Mouse (Mus musculus): ENCODE data around the gene Sec14l2.

Gene Sec14l2

DNA sequence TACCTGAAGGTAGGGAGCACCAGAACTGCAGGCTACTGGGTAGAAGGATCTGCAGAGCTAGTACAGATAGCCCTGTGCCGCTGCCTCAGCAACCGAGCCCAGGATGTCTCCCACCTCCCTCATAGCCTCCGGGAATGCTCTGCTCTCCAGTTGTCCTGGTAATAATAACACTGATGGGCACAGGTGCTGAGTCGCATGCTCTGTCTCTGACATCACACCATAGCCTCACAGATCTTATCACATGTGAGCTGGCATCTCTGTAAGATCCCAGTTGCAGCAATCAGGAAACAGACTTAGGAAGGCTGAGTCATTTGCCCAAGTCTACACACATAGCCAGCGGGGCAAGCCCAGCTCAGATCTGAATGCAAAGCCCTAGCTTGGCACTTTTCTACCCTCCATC is 21.4 kb downstream of the Sec14l2 start:
- peak; percentile 36 to 51 for DNase-seq (ENCODE audit: inconsistent age in 2 of 2, low spot score in 1 of 2)

DNA sequence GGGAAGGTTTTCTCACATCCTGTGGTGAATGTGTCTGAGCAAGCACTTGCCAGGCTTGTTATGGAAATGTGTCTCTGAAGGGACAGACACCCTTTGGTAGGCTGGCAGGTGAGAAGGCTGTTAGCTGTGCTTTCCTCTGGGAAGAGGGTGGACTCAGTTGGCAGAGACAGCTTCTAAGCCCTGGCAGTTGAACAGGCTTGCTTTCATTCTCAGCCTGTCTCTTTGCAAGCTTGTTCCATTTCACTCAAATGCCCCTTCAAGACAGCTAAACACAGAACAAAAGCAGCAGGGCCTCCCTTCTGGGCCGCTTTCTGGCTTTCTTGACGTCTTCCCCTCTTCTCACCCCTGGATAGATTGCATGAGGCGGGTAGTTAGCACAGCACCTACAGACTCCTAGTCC is 23.8 kb downstream of the Sec14l2 start:
- DNase-seq (ENCODE audit: inconsistent age in 2 of 2, low spot score in 1 of 2) = no peak

DNA sequence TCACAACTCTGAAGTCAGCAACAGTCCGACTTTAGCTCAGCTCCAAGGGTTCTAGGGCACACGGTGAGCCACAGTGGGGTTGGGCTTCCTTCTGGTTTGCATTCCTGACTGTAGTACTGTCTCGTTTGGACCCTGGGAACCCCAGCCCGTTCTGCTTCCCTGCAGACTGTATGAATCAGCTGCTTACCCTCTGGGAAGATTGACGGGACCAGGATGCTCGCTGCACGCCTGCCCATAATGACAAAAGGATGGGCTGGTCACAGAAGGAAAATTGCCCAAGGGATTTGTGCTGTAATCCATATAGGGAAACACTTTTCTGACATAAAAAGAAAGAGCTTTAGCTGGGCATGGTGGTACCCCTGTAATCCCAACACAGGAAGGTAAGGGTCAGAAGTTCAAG is 24.4 kb downstream of the Sec14l2 start:
- DNase-seq (ENCODE audit: inconsistent age in 2 of 2, low spot score in 1 of 2) = no peak

DNA sequence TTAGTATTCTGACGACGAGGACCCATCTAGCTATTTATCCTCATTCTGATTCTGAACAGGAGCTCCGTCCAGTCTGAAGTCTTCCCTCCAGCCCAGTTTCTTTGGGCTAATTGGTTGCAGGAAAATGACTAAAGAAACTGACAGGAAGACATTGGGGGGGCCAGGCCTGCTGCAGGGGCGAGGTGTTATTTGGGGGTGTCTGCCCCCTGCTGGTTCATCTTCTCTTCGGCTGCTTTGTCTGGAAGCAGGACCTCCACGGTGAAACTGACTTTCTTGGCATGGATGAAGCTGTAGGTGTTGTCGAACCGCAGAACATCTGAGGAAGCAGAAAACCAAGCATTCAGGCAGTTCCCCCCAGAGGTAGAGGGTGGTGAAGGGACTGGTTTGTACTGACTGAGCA is 25.1 kb downstream of the Sec14l2 start:
- DNase-seq (ENCODE audit: inconsistent age in 2 of 2, low spot score in 1 of 2) = no peak

DNA sequence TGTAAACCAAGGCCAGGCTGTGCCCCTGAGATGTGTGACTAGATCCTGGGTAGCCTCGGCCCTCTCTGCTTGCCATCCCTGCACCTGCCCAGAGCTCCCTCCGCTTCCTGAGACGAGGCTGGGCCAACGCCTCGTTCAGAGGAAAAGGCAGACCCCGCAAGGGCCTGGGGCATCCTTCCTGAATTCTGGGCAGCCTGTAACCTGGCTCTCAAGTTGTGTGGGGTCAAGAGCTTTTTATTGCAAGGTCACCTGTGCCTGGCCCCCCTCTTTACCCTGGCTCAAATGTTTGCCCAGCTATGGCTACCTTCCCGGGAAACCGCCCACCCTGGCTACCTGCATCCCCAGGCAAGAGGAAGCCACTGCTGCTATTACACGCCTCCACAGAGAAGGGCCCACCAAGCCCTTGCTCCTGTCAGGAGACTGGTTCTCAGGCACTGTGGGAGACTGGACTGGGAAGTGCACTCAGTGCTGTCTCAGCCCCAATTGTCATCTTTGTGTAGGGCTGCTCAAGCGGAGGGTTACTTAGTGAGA is 26.1 kb downstream of the Sec14l2 start:
- DNase-seq (ENCODE audit: inconsistent age in 2 of 2, low spot score in 1 of 2) = peak in 1 of 2 experiments; percentile 52

DNA sequence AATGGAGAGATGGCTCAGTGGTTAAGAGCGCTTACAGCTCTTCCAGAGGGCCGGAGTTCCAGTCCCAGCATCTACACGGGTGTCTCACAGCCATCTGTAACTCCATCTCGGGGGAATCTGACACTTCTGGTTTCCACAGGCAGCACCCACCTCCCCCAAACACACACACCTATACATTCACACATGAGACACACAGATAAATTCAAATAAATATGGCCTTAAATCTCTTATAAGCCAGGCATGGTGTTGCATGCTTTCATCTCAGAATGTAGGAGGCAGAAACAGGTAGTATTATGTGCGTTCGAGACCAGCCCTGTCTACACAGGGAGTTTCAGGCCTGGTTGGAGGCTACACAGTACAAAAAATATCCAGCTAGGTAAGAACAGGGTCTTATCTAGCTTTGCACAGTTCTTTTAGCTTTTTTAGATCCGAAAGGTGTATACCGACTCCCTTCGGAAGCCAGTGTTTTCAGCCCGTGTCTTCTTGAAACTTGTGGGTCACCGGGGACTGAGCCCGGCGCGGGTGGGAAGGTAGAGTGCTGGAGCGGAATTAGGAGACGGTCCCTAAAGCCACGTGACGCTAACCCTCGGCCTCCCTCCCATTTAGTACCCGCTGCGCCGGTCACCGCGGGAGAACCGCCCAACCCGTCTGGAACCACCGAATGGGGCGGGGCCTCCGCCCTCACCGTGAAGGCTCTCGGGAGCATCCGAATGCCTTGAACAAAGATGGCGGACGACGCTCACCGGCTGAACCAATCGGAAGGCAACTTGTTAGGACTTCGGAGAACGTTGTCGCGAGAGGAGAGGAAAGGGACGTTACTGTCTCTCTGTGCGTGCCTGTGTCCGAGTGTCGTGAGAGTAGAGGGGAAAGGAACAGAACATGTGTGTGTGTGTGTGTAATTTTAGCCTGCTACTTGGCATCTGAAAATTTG is 26.9 kb downstream of the Sec14l2 start:
- peak; percentile 99 for DNase-seq (ENCODE audit: inconsistent age in 2 of 2, low spot score in 1 of 2)

DNA sequence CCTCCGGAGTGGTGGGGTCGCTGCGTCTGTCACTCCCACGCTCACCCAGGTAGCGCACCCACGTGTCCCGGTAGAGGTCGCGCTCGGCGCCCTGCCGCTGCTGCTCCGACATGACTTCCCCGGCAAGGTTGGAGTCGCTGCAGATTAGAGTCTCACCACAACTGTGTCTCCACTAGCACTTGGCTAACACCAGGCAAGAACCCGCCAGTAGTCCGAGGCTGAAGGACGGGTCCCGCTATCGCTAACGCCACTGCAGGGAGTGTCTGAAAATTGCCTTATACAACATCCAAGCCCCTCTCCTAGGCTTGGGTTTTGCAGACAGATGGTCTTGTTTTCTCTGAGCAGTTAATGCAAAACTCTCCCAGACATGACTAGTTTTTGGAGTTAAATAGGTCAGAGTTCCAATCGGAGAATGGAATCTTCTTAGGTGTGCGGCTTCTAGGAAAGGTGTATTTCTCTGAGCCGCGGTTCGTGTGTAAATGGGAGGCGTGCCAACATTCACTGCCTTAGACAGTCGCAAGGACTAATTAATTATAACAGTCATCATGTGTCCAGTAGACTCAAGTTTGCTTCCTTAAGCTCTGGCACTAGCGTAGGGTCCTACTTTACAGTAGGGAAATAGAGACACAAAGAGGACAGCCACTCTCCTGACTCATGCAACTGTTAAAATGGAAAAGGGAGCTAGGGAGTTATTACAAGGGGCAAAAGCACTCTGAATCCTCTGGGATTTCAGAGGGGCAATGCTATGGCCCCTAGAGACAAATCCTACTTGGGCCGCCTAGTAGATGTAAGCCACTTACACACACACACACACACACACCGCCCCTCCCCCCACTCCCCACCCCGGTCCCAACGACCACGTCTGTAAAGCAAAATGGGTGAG is 27.8 kb downstream of the Sec14l2 start, which contains the start of gene Mtfp1:
Gene Mtfp1, minus strand, starts transcription at position 275 of the 883 bp plus-strand sequence.
- peak; percentile 75 to 93 for DNase-seq (ENCODE audit: inconsistent age in 2 of 2, low spot score in 1 of 2)

DNA sequence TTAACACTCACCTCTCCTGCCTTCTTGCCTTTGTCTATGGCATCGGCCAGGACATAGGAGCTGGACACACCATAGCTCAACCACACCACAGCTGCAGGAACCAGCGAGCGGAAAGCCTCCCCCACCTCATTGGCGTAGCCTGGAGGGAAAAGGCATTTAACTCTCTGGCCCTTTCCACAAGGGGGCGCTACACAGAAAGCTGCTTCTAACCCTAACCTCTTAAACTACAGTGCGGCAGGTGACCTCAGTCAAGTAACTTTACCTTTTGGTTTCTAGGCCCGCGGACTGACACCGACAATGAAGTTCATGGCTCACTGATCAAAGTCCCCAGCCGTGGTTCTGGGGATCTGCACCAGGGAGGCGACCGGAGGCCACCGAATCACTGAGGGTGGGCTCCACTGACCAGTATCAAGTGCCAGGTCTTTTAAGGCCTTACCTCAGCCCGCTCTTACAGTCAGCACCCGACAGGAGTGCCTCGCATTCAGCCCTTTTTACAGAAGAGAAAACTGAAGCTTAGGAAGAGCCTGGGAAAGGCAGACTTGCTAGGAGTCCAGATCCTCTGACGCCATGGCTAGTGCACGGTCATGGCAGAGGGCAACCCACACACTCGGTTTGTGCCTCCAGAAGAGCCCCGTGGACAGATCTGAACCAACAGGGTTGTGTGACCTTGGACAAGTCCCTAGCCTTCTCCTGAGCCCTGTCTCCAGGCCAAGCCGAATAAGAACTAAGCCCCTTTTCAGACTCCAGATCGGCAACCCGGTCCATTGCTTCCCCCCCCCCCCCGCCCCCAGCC is 28.6 kb downstream of the Sec14l2 start:
- DNase-seq (ENCODE audit: inconsistent age in 2 of 2, low spot score in 1 of 2) = peak; percentile 72 to 91

DNA sequence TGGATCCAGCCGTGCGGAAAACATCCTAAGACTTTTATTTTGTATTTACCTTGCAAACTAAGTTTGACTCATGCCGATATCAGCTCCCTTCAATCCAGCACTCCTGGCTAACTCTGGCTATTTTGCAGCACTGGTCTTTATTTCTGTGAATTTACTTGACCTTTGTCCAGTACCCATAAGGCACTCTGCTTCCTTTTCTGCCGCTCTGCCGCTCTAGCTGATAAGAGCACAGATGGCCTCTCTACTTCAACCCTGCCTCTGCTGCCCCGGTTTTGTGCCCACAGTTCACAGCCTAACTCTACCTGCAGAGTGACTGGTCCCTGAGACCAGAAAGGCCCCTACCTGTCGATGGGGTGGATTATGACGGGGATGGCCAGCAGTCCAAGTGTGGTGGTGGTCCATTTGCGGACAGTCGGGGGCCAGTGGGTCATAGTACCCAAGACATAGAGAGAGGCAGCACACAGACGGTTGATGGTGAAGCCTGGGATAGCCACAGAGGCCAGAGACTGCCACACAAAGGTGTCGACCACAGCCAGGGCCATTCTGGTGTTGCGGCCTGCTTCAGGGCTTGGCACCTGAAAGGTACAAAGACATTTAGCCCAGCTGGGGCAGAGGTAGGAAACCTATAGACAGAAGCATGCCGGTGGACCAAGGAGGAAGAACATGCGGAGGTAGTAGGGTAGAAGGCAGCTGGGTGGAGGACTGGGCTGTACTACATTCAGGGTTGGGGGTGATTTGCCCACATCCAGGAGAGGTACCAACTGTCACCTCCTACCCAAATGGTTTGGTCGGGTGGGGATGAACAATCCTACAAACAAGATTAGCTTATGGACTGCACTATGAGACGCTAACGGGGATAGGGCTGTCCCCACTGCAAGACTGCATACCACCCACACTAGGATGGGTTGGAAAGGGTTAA is 29.5 kb downstream of the Sec14l2 start:
- DNase-seq (ENCODE audit: inconsistent age in 2 of 2, low spot score in 1 of 2) = peak in 1 of 2 experiments; percentile 30

DNA sequence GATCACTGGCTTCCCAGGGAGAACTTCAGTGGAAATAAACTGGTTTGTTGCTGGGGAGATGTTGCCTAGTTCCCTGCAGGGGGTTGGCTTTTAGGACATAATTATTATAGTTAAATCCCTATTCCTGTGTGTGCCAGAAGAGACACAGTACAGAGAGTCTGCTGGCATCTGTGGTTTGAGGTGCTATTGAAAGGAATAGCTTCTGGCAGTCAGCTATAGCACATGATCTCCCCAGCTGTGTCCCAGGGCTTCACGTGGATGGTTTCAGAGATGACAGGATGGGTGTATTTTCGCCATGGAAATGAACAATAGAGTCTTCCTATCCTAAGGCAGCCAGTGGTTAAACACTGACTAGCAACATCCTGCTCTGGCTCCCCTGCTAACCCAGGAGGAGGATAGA is 35.9 kb downstream of the Sec14l2 start:
- DNase-seq (ENCODE audit: inconsistent age in 2 of 2, low spot score in 1 of 2) = no peak

DNA sequence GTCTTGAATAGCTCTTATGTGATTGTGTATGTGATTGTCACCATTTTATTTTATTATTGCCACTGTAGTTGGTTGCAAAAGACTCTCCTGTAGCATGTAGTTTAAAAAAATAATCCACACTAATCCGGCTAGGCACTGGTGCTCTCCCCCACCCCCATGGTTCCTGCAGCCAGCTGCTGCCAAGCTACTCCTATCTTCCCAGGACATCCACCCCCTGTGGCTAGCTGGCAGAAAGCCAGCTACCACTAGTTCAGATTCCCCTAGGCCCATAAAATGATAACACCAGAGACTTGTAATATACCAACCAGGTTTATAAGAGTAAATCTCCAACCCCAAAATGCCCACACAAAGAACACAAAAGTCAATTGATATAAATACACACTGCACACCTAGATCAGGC is 37.0 kb downstream of the Sec14l2 start:
- DNase-seq (ENCODE audit: inconsistent age in 2 of 2, low spot score in 1 of 2) = no peak

DNA sequence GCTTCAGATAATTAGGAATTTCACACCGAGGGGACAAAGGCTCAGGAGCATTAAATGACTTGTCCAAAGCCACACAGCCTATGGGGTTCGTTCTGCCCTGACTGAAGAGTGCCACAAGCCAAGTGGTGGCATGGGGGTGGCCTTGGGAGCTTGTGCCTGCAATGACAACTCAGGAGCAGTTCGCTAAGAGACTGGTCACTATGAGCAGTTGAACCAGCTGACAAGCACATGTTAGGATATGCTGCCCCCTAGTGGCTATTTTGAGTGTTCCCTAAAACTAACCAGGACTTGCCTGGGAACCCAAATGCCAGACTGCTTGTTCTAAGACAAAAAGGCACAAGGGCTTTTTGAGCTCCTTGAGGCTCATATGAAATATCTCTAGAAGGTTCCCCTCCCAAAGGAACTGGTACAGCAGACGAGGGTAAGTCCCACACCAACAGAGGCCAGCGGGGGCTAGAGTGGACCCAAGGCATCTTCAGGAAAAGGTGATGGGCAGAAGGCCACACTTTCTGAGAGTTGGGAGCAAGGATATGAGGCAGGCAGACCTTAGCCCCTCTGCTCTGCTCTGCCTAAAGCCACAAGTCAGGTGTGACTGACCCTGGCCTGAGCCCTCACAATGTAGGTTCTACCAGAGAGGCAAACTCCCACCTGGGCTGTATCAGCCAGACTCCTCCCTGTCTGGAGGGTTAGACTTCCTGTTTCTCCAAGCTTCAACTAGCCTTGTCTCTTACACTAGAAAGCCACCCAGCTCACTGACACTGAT is 39.7 kb downstream of the Sec14l2 start:
- DNase-seq (ENCODE audit: inconsistent age in 2 of 2, low spot score in 1 of 2) = peak; percentile 37 to 91

DNA sequence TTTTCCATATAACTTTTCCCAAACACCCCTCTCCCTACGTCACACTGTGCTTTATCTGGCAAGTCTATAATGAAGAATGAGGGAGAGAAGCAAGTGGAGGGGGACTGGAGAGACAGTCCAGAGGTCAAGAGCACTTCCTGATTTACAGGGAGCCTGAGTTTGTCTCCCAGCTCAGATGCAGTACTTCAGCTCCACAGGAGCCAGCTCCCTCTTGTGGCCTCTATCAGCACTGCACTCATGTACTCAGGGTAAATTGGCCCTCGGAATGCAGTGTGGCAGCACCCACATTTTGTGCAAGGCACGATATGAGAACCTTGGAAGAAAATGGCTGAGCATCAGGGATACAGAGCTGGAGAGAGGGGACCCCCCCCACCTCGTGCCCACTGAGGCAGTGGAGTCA is 43.0 kb downstream of the Sec14l2 start:
- DNase-seq (ENCODE audit: inconsistent age in 2 of 2, low spot score in 1 of 2) = peak; percentile 35 to 83

DNA sequence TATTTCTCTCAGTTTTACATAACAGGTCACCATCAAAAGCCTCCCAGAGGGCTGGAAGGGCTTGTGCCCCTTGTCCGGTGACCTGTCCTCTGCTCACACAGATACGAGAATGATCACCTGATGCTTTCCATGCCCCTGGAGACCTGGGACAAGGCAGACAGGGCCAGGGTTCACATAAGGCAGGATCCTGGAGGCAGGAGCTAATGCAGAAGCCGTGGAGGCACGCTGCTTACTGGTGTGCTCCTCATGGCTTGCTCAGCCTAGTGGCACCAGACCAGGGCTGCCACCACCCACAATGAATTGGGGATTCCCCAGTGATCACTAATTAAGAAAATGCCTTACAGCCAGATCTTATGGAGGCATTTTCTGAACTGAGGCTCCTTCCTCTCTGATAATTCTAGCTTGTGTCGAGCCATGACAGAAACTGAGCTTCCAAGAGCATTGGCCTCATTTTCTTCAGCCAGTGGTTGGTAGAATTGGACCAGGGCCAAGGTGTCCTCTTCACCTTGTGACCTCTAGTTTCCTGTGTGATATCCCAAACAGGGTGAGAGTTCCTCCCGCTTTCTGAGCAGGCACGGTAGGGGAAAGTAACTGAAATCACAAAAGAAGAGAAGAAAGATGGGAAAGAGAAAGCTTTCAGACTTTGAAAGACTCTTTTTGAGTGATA is 44.8 kb downstream of the Sec14l2 start:
- DNase-seq (ENCODE audit: inconsistent age in 2 of 2, low spot score in 1 of 2) = no peak

DNA sequence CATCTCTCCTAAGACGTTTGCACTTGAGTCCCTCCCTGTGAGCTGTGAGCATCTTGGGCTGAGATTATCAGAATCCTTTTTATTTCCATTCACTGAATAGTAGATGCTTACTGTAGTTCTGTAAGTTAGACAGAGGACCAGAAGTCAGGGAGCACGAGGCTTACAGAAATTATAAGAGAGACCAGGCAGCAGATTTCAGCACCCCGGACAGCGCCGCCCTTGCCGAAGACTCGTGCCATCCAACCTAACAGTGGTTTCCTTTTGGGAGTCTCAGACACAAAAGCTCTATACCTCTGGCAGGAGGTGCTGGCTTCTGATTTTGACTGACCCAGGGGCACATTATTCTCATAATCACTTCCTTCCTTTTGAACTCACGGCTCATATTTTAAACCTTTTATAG is 46.6 kb downstream of the Sec14l2 start:
- DNase-seq (ENCODE audit: inconsistent age in 2 of 2, low spot score in 1 of 2) = peak; percentile 32 to 76

DNA sequence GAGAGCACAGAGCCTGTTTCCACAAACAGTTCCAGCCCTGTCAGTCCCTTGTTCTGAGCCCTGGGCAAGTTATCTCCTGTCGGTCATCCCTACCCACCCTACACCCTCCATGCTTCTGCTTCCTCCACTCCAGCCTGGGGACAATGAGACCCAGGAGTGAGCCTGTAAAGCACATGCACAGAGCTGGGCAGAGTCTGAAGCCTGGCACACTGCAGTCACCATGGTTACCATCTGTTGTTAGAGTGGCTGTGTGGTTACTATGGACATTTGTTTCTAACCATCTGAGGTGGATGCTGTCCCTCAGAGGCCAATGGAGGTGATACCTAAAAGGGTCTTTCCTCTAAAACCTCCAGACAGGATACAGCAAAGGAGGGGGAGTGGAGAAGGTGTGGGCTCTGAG is 53.6 kb downstream of the Sec14l2 start:
- DNase-seq (ENCODE audit: inconsistent age in 2 of 2, low spot score in 1 of 2) = no peak

DNA sequence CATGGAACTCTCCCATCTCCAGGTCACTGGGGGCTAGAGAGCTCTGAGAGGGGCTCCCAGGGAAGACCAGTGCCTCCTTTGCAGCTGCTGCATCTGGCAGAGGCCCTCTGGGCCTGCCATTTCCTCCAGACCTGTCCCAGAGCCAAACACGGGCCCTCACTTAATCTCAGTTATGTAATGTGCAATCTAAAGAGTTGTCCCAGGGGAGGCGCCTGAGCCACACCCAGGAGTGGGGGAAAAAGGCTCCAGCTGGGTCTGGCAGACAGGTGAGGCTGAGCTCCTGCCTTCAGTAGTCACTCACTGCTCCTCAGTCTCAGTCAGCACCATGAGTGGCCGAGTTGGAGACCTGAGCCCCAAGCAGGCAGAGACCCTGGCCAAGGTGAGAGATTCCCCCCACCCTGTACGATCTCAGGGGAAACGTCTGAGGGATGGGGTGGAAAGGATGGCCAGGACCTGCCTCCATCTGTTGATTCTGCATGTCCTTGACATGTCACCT is 58.5 kb downstream of the Sec14l2 start, which contains the start of gene Sec14l3:
Gene Sec14l3, plus strand, starts transcription at position 215 of the 496 bp plus-strand sequence.
- no peak for DNase-seq (ENCODE audit: inconsistent age in 2 of 2, low spot score in 1 of 2)

DNA sequence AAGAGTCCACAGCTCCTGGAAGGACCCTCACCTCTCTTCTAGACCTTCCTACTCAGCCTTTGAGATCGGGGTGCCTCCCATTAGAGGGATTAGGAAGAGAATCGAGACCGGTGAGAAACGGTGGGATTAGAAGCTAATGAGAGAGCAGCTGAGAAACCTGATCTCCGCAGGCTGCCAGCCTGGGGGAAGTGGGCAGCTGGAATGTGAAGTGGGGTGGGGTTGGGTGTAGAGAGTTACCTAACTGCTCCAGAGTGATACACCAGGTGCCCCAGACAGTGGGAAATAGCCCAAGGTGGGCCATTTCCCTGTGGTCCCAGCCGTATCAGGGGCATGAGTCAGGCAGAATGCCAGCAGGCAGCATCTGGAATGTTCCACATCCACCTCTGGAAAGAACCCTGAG is 60.2 kb downstream of the Sec14l2 start:
- DNase-seq (ENCODE audit: inconsistent age in 2 of 2, low spot score in 1 of 2) = no peak
